Mouse (Mus musculus): ENCODE results near the gene Zg16. TPM values are rescaled to one million over a fixed set of nuclear protein-coding genes. Genes with fewer than 3 reads are reported as not detected.

Gene Zg16
- polyA plus RNA-seq, 1 experiment from 2014 or later = not detected

GRCm38 (mm10) chr7:127102148-127102547 lies 15.0 kb upstream of the Zg16 start:
- no peak overlapping the region for H3K4me3 ChIP-seq (replicated peaks)
- no peaks in the 10 kb centered on the region for H3K9me3 ChIP-seq (replicated peaks)
- H3K36me3 ChIP-seq = no peaks in the 10 kb centered on the region
- H3K4me1 ChIP-seq = peaks cover 21% of the 10 kb centered on the region
- H3K27me3 ChIP-seq = no peaks in the 10 kb centered on the region
- no peak overlapping the region for H3K9ac ChIP-seq
- peak; percentile 20; the same call in 1 of the 2 replicates for ATAC-seq (ENCODE audit: insufficient number of reproducible peaks, low FRiP score, low TSS enrichment, low read depth)
- H3K27ac ChIP-seq (replicated peaks) = no peak overlapping the region; the same call in 1 of the 2 replicates
- 54% methylated on average over 6 of the region's 6 CpGs for WGBS
- H3K4me2 ChIP-seq (replicated peaks) = no peak overlapping the region

GRCm38 (mm10) chr7:127101451-127102016 lies 14.4 kb upstream of the Zg16 start:
- Histone ChIP-seq H3K4me1 (peaks cover 25% of the 10 kb centered on the region), H3K27me3 (no peaks in the 10 kb centered on the region), H3K4me2 (replicated peaks) (no peak overlapping the region), H3K27ac (replicated peaks) (no peak overlapping the region), H3K9me3 (replicated peaks) (no peaks in the 10 kb centered on the region), H3K9ac (no peak overlapping the region), H3K36me3 (no peaks in the 10 kb centered on the region), H3K4me3 (replicated peaks) (no peak overlapping the region)
- ATAC-seq (ENCODE audit: insufficient number of reproducible peaks, low FRiP score, low TSS enrichment, low read depth) = no peak
- whole genome bisulfite sequencing = 47% methylated on average over 2 of the region's 2 CpGs

DNA sequence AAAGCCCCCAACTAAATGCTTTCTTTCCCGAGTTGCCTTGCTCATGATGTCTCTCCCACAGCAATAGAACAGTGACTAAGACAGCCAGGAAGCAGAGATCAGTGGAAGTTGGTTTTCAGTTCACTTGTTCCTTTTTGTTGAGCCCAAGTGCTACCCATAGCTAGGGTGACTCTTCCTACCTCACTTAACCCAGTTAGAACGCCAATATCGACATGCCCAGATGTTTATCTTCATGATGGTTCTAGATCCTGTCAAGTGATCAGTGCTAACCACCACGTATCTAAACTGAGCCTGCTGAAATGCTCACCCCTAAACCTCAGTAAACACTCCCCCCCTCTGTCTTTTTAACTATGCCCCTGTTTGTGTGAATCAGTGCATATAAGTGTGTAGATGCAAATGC lies 12.4 kb upstream of the Zg16 start:
- H3K9ac ChIP-seq = no peak overlapping the region
- H3K4me1 ChIP-seq = peaks cover 22% of the 10 kb centered on the region
- no peak overlapping the region for H3K4me3 ChIP-seq (replicated peaks)
- no peaks in the 10 kb centered on the region for H3K27me3 ChIP-seq
- no peaks in the 10 kb centered on the region for H3K36me3 ChIP-seq
- no peak overlapping the region for H3K27ac ChIP-seq (replicated peaks)
- no peak overlapping the region for H3K4me2 ChIP-seq (replicated peaks)
- H3K9me3 ChIP-seq (replicated peaks) = no peaks in the 10 kb centered on the region
- WGBS = 85% methylated on average over 4 of the region's 4 CpGs
- no peak for ATAC-seq (ENCODE audit: insufficient number of reproducible peaks, low FRiP score, low TSS enrichment, low read depth)

DNA sequence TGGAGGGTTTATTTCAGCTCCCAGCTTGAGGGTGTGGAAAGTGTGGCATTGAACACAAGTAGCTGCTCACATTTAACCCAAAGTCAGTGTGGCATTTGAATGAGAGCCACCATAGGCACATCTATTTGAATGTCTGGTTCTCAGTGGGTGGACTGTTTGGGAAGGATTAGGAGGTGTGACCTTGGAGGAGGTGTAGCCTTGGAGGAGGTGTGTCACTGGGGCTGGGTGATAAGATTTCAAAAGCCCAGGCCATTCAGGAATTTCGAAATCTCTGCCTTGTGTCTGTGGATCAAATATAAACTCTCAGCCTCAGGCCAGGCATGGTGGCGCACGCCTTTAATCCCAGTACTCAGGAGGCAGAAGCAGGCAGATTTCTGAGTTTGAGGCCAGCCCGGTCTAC lies 11.8 kb upstream of the Zg16 start:
- no peaks in the 10 kb centered on the region for H3K36me3 ChIP-seq
- 93% methylated on average over 4 of the region's 4 CpGs for WGBS
- ATAC-seq (ENCODE audit: insufficient number of reproducible peaks, low FRiP score, low TSS enrichment, low read depth) = no peak
- H3K9me3 ChIP-seq (replicated peaks) = no peaks in the 10 kb centered on the region
- H3K4me3 ChIP-seq (replicated peaks) = no peak overlapping the region
- H3K4me1 ChIP-seq = peaks cover 16% of the 10 kb centered on the region
- no peaks in the 10 kb centered on the region for H3K27me3 ChIP-seq
- H3K27ac ChIP-seq (replicated peaks) = no peak overlapping the region
- no peak overlapping the region for H3K9ac ChIP-seq
- no peak overlapping the region for H3K4me2 ChIP-seq (replicated peaks)

GRCm38 (mm10) chr7:127098521-127098920 lies 11.4 kb upstream of the Zg16 start:
- H3K9me3 ChIP-seq (replicated peaks) = no peaks in the 10 kb centered on the region
- H3K4me3 ChIP-seq (replicated peaks) = no peak overlapping the region
- 88% methylated on average over 5 of the region's 5 CpGs for WGBS
- no peaks in the 10 kb centered on the region for H3K36me3 ChIP-seq
- peaks cover 14% of the 10 kb centered on the region for H3K4me1 ChIP-seq
- H3K9ac ChIP-seq = no peak overlapping the region
- H3K4me2 ChIP-seq (replicated peaks) = no peak overlapping the region
- no peak for ATAC-seq (ENCODE audit: insufficient number of reproducible peaks, low FRiP score, low TSS enrichment, low read depth)
- no peaks in the 10 kb centered on the region for H3K27me3 ChIP-seq
- H3K27ac ChIP-seq (replicated peaks) = no peak overlapping the region

DNA sequence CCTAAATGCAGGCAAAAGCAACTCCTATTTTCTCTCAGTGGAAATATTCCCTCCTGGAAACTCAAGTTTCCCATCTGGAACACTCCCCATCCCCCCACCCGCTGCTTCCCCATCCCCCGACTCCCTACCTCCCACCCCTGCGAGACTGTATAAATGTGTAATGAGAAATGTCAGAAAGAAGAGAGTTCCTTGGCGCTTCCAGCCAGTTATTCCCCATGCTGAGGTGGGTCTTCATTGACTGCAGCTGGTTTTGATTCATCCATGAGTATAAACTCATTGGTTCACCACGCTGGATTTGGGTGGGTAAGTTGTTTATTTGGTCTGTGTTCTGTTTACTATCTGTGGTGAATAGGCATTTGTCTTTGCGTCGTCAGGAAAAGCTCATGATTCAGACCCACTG lies 9.3 kb upstream of the Zg16 start:
- 40% methylated on average over 7 of the region's 7 CpGs for WGBS
- H3K4me3 ChIP-seq (replicated peaks) = no peak overlapping the region
- H3K4me1 ChIP-seq = peaks cover 18% of the 10 kb centered on the region
- peak; percentile 63 for ATAC-seq (ENCODE audit: insufficient number of reproducible peaks, low FRiP score, low TSS enrichment, low read depth)
- no peaks in the 10 kb centered on the region for H3K36me3 ChIP-seq
- H3K4me2 ChIP-seq (replicated peaks) = peak overlapping the region; percentile 8
- peak overlapping the region; percentile 79 for H3K27ac ChIP-seq (replicated peaks)
- no peaks in the 10 kb centered on the region for H3K9me3 ChIP-seq (replicated peaks)
- no peak overlapping the region for H3K9ac ChIP-seq
- no peaks in the 10 kb centered on the region for H3K27me3 ChIP-seq

DNA sequence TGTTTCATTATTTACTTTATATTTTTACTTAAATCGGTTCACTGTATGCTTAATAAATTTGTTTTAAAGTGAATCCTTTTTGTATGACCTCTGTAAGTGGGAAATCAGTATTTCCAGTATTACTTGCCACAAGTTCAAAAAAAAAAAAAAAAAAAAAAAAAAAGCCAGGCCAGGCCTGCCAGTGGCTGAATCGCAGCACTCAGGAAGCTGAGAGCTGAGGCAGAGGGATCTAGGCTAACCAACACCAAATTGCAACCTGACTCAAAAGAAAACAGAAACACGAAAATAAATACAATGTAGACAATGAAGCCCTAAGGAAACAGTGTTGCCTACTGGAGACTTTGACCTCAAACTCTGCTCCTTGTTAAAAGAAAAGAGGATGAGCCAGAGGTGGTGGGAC lies 6.8 kb upstream of the Zg16 start:
- Histone ChIP-seq H3K9me3 (replicated peaks) (no peaks in the 10 kb centered on the region), H3K9ac (no peak overlapping the region), H3K27ac (replicated peaks) (no peak overlapping the region), H3K36me3 (no peaks in the 10 kb centered on the region), H3K4me2 (replicated peaks) (no peak overlapping the region), H3K4me3 (replicated peaks) (no peak overlapping the region), H3K4me1 (peaks cover 21% of the 10 kb centered on the region), H3K27me3 (no peaks in the 10 kb centered on the region)
- ATAC-seq (ENCODE audit: insufficient number of reproducible peaks, low FRiP score, low TSS enrichment, low read depth) = no peak
- WGBS = 63% methylated on average over 3 of the region's 3 CpGs

DNA sequence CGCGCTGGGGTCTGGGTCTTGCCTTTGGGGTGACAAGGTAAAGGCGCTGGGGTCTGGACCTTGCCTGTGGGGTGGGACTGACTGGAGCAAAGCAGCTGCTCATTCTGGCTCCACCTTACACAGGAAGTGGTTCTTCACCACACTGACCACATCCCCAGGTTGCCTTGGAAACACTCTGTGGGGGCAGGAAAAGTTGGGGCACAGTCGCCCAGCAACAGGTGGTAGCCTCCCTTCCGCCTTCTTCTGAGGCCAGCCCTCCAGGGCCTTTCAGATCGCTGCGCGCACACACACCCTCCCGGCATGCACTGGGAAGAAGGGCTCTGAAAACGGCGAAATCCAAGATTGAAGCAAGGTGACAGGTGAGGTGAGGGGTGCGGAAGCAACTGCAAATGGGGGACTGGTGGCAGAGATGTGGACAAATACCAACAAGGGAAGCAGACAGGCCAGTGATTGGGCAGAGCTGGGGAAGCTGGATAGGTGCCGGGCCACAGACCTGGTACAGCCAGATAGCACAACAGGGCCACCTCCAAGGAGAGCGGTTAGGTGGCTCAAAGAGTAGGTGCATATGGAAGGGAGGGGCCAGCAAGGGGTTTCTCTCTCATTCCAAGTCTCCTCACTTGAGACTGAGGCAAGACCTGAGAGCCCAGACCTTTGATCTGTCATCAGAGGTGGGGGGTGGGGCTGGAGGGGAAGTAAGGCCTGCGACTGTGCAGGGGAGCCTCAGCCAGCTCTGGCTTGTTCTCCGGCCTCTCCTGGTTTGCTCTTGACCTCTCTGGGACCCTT lies 4.2 kb upstream of the Zg16 start, which contains the start of gene AI467606:
TSS of gene AI467606 (plus strand) at position 246 of the 783 bp plus-strand sequence.
- no peaks in the 10 kb centered on the region for H3K27me3 ChIP-seq
- ATAC-seq (ENCODE audit: insufficient number of reproducible peaks, low FRiP score, low TSS enrichment, low read depth) = peak; percentile 63; the same call in 1 of the 2 replicates
- peaks cover 13% of the 10 kb centered on the region; the same call in 1 of the 2 replicates for H3K4me1 ChIP-seq
- 0 out of 2 replicates have a peak within 1 kb of the TSS, but pooled peaks have one; percentile 17 for H3K4me2 ChIP-seq (replicated peaks)
- 59% methylated on average over 16 of the region's 16 CpGs for WGBS
- H3K9me3 ChIP-seq (replicated peaks) = no peaks in the 10 kb centered on the region
- H3K9ac ChIP-seq = no peak within 1 kb of the TSS
- H3K36me3 ChIP-seq = no peaks in the 10 kb centered on the region
- H3K27ac ChIP-seq (replicated peaks) = no peak within 1 kb of the TSS
- H3K4me3 ChIP-seq (replicated peaks) = 0 out of 2 replicates have a peak within 1 kb of the TSS, but pooled peaks have one; percentile 9

GRCm38 (mm10) chr7:127090154-127091113 lies 3.3 kb upstream of the Zg16 start:
- no peak for ATAC-seq (ENCODE audit: insufficient number of reproducible peaks, low FRiP score, low TSS enrichment, low read depth)
- no peak overlapping the region for H3K4me2 ChIP-seq (replicated peaks)
- WGBS = 82% methylated on average over 20 of the region's 20 CpGs
- no peak overlapping the region for H3K27ac ChIP-seq (replicated peaks)
- no peaks in the 10 kb centered on the region for H3K36me3 ChIP-seq
- H3K4me3 ChIP-seq (replicated peaks) = no peak overlapping the region
- H3K9ac ChIP-seq = no peak overlapping the region
- no peaks in the 10 kb centered on the region for H3K27me3 ChIP-seq
- no peaks in the 10 kb centered on the region for H3K9me3 ChIP-seq (replicated peaks)
- H3K4me1 ChIP-seq = peaks cover 8% of the 10 kb centered on the region; the same call in 1 of the 2 replicates

DNA sequence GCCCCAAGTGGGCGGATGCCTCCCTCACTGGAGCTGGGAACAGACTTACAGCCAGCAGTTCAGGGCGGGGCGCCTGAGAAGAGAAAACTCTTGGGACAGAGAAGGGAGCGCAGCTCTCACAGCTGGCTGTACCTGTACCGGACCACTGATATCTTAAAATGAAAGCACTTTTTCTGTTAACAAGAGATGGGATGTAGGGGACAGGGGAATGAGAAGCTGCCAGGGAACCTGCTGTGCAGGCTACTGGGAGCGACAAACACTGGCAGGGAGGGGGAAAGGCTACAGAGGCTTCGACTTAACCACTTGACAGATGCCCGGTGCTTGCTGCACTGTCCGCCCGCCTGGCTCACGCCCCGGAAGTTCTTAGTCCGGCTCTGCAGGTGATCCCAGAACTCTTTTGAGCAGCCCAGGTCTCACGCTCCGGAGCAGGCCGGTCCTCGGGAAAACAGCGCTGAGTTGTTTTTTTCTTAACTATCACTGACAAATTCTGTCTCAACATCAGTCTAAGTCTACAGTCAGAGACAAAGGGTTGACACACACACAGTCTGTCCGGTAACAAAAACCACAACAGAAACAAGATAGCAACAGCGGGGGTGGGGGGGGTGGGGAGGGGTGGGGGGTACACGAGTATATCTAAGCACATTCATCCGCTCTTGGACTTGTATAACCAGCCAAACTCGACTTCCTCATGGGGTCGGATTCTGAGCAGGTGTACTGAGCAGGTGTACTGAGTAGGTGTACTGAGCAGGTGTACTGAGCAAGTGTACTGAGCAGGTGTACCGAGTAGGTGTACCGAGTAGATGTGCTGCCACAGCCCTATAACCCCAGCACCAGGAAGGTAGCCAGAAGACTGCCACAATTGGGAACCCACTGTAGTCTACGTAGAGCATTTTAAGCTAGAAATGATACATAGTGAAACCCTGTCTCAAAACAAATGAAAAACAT lies 2.0 kb upstream of the Zg16 start:
- WGBS = 19% methylated on average over 27 of the region's 27 CpGs
- no peak overlapping the region for H3K27ac ChIP-seq (replicated peaks)
- H3K9ac ChIP-seq = no peak overlapping the region
- peak overlapping the region; percentile 39 for H3K4me2 ChIP-seq (replicated peaks)
- H3K27me3 ChIP-seq = no peaks in the 10 kb centered on the region
- no peaks in the 10 kb centered on the region for H3K36me3 ChIP-seq
- peak overlapping the region; percentile 13 for H3K4me3 ChIP-seq (replicated peaks)
- no peaks in the 10 kb centered on the region for H3K9me3 ChIP-seq (replicated peaks)
- H3K4me1 ChIP-seq = peaks cover 8% of the 10 kb centered on the region; the same call in 1 of the 2 replicates
- ATAC-seq (ENCODE audit: insufficient number of reproducible peaks, low FRiP score, low TSS enrichment, low read depth) = no peak

Measured in embryonic facial prominence, embryonic 15.5 days (tissue).